Mouse (Mus musculus): ENCODE results near the gene Gm973.

GRCm38 (mm10) chr1:59485803-59486202 is 30.3 kb upstream of the Gm973 start:
- TF ChIP-seq TAL1 (IDR thresholded peaks at IDR 0.05; ENCODE audit: low read length) (no peak), GATA1 (IDR thresholded peaks at IDR 0.05; ENCODE audit: low read length) (no peak)
